Mouse (Mus musculus) bone marrow macrophage, adult 2 months (primary cell): Measurements from ENCODE around the gene Clp1.

Source experiments
- CTCF ChIP-seq: IDR thresholded peaks from 2 replicates; pipeline ENCODE4 v1.5.1; 2012; ENCODE audit warnings: low read depth, mild to moderate bottlenecking, low read length, moderate library complexity
- POLR2A ChIP-seq: IDR thresholded peaks from 2 replicates; pipeline ENCODE4 v1.6.1; 2012; ENCODE audit warnings: mild to moderate bottlenecking, low read depth, low read length, borderline replicate concordance

GRCm38 (mm10) chr2:84725770-84726169, 1.4 kb downstream of the Clp1 start:
- TF ChIP-seq CTCF: no peak
- no peak for TF ChIP-seq POLR2A
